Mouse (Mus musculus) frontal cortex, postnatal 25 days (tissue): ENCODE measurements at regions not wholly inside any gene's neighbourhood (a gene's known extent, or its start where the extent isn't known, plus 50 kb on each side); places are given as distances from the start of the nearest gene placed in this dataset.
A peak's percentile ranks its signal among the peaks of the same experiment; 100 is the strongest.
"Not testable (repeated sequence)": the region's sequence is repeated elsewhere in the genome, so short reads cannot be mapped to it uniquely, and the experiment has no call there.

Source experiments
- DNase-seq, 2 experiments: peaks; one replicate each; pipeline ENCODE4 v3.0.0; 2022; ENCODE audit warnings: low spot score in 2 of 2

DNA sequence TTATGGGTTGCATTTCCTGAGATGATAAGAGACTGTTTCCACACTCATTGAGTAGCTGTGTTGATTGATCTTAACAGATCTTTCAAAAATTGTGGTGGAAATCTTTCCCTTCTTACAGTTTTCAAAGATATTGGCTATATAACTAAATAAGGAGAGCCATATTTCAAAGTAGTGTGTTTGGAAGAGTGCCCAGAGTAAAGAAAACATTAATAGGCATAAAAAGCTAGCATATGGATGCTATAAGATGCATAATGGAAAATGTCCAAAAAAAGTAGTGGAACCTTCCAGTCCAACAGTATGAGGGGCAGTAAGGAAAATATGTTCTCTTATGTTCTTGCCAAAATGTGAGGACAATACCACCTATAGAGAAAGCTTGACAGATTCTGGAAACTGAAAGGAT lies 137.2 kb upstream of the Speer3 start:
- no peak for DNase-seq

DNA sequence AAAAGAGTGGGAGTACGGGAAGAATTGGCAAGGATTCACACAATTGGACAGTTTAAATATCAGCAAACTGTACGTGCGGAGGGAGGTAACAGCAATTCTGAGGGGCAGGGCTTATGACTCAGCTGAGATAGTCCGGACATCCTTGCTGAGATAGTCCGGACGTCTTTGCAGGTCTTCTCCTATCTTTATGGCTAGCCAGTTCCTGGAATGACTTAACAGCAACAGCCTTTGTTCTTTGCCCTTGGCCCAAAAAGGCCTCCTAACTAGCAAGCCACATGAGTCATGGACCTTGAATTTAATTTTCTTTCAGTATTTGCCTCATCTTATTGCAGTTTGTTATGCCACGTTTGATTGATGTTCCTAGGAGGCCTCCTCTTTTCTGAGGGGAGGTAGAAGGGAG lies 133.1 kb upstream of the Speer3 start:
- not testable (repeated sequence) for DNase-seq

DNA sequence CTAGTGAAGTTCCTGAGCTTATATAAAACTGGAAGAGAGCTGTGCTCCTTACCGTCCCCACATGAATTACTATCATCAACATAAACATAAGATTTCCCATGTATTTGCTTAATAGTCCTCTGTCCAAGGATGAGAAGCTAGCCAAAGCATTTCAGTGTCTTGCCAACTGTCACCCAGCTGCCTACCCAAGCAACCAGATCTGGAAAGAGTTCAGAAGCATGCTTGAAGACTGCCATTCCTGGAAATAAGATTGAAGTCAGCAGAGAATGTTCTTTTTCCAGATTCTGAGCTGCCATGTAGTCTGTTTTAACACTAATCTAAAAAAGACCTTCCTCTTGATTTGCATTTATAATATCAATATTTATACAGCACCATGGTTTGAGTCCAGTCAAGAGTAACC lies 131.9 kb upstream of the Speer3 start:
- DNase-seq, result no peak

DNA sequence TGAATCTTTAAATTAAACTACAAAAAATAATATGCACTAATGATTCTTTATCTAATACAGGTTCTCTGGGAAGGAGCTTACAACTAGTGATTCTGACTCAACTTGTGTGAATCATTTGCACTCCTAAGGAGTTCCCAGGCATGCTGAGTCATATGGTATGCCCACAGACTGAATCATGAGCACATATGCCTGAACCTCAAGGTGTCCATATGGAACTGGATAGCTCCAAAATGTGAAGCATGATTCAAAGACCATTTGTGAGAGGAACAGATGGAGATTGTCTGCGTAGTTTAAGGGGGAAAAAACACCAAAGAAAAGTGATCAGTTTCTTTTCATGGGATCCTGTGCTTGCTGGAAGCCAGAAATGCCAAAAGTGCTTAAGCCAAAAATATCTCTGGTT lies 124.0 kb upstream of the Speer3 start:
- DNase-seq, result peak in 1 of 2 experiments; percentile 14

DNA sequence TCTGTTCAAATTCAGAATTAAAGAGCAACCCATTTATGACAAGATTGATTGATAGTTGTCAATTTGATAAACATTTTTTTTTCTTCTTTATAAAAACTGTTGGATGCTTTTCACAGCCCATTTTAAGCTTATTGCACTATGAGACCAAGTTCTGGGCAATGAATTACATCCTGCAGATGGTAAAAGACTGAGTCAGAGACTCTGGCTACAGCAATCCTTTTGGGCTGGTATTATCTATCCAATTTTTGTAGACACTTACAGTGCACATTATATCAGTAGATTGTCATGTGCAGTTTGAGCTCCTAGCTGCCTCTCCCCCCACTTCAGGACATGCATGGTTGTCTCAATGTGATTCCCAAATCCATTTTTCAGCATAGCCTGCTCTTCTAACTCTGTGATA lies 122.6 kb upstream of the Speer3 start:
- DNase-seq, result no peak

DNA sequence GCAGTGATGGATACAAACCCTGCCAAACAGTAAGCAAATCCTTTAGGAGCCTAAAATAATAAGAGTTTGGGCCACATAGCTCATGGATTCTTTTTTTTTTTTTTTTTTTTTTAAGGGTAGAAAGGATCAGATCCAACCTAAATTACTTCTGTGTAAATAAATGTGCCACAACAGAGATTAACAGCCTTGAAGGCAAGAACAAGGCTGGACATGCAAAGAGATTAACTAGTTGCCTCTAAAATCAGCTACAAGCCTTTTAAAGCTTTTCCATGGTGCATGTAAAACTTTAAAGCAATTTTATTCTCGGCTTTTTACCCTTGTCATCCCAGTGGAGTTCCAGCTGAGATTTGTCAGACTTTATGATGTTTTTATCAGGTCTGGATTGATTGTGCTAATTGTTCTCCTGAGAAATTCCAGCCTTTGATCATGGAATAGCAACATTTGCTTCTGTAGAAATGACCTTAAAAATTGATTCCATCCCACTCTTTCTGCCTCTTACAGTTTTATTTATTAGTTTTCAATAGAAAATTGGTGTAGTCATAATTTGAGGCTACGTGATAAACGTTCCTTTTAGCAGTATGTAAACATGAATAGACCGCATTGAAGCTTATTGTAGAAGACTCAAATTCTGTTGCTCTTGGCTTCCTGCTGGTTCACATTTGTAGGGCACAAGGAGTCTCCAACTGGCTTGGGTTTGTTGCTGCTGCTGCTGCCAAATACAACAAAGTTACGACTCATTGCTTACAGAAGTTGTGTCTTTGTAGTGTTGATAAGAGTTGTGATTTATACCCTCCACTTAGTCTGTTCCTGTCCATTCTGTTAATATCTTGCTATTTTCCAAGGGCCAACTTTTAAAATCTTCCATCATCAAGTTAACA lies 100.3 kb upstream of the Speer3 start:
- no peak for DNase-seq

DNA sequence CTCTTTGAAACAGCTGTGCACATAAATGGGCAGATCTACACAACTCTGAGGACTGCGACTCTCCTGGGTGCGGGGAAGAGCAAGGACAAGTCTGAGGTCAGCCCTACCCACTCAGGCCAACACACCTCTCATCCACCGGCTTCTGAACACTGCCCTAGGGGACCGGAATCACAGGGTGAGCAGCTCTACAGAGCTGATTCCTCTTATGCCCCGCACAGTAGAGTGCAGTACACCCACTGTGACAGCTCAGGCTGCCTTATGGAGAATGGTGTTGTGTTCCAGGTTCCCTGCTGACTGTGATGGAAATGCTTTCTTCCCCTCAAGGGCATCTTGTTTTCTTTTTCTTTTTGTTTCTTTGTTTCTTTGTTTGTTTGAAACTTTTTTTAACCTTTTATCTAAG lies 96.6 kb upstream of the Speer3 start:
- no peak for DNase-seq
